Mouse (Mus musculus) bone marrow macrophage, adult 2 months (primary cell): ENCODE measurements around the gene Slc35d2.

Experiments used
- CTCF ChIP-seq: IDR thresholded peaks from 2 replicates; pipeline ENCODE4 v1.5.1; 2012; ENCODE audit warnings: low read depth, mild to moderate bottlenecking, low read length, moderate library complexity
- POLR2A ChIP-seq: IDR thresholded peaks from 2 replicates; pipeline ENCODE4 v1.6.1; 2012; ENCODE audit warnings: mild to moderate bottlenecking, low read depth, low read length, borderline replicate concordance

- TF ChIP-seq POLR2A (no peak), CTCF (no peak)
These were observed 23.5 kb downstream of the Slc35d2 start for GRCm38 (mm10) chr13:64105690-64106089.
